Mouse (Mus musculus) liver, adult 10 weeks (tissue): ENCODE data around the gene Sprr2f. TPM values are rescaled to one million over a fixed set of nuclear protein-coding genes. Genes with fewer than 3 reads are reported as not detected.

Experiments
- polyA plus RNA-seq: library from polyadenylated mRNA; stranded (reverse); fragments of 350-450 nt; fragmentation: Illumina TruSeq; extraction: RNeasy Lipid Tissue Mini Kit (QIAGEN cat#74804); gene quantifications from one replicate; pipeline ENCODE4 v1.2.3, GENCODE M21; 2014; ENCODE audit warnings: low read depth, low replicate concordance

The Sprr2f gene
- not detected for polyA plus RNA-seq

GRCm38 (mm10) chr3:92364887-92365286 is at the start of gene Sprr2f:
Gene Sprr2f, plus strand, starts transcription at chr3:92365187.

GRCm38 (mm10) chr3:92316320-92316719 is 48.7 kb upstream of the Sprr2f start, which contains the start of gene Sprr2b:
Gene Sprr2b, plus strand, starts transcription at chr3:92316620.

GRCm38 (mm10) chr3:92338840-92339239 is 26.1 kb upstream of the Sprr2f start, which contains the start of gene Sprr2d:
Gene Sprr2d, plus strand, starts transcription at chr3:92339140.

GRCm38 (mm10) chr3:92351843-92352242 is 13.1 kb upstream of the Sprr2f start, which contains the start of gene Sprr2e:
Gene Sprr2e, plus strand, starts transcription at chr3:92352143.

GRCm38 (mm10) chr3:92385385-92385784 is 20.4 kb downstream of the Sprr2f start, which contains the start of gene Sprr2h:
Gene Sprr2h, plus strand, starts transcription at chr3:92385685.

GRCm38 (mm10) chr3:92407691-92408090 is 42.7 kb downstream of the Sprr2f start, which contains the start of gene Sprr2i:
Gene Sprr2i, plus strand, starts transcription at chr3:92407991.

Other genes starting within 250 kb of the Sprr2f start
- gene Prr9, start 241.2 kb upstream of the Sprr2f start, polyA plus RNA-seq, result not detected
- not detected for gene Lelp1, start 222.4 kb upstream of the Sprr2f start, polyA plus RNA-seq
- gene Sprr2a1, start 149.4 kb upstream of the Sprr2f start, polyA plus RNA-seq, result not detected
- gene Sprr2a2, start 149.3 kb upstream of the Sprr2f start, polyA plus RNA-seq, result not detected
- not detected for gene Sprr2a3, start 79.8 kb upstream of the Sprr2f start, polyA plus RNA-seq
- not detected for gene Sprr2b, start 48.6 kb upstream of the Sprr2f start, polyA plus RNA-seq
- not detected for gene Sprr2d, start 26.0 kb upstream of the Sprr2f start, polyA plus RNA-seq
- gene Sprr2e, start 13.0 kb upstream of the Sprr2f start, polyA plus RNA-seq, result not detected
- gene Sprr2h, start 20.5 kb downstream of the Sprr2f start, polyA plus RNA-seq, result not detected
- gene Sprr2i, start 42.8 kb downstream of the Sprr2f start, polyA plus RNA-seq, result not detected
- not detected for gene Sprr2j-ps, start 52.9 kb downstream of the Sprr2f start, polyA plus RNA-seq
- gene Gm9774, start 64.2 kb downstream of the Sprr2f start, polyA plus RNA-seq, result 5.1 TPM
- not detected for gene Sprr2k, start 67.4 kb downstream of the Sprr2f start, polyA plus RNA-seq
- gene Sprr1b, start 73.6 kb downstream of the Sprr2f start, polyA plus RNA-seq, result not detected
- not detected for gene Sprr3, start 93.5 kb downstream of the Sprr2f start, polyA plus RNA-seq
- not detected for gene Sprr1a, start 120.7 kb downstream of the Sprr2f start, polyA plus RNA-seq
- gene Sprr4, start 135.3 kb downstream of the Sprr2f start, polyA plus RNA-seq, result not detected
- not detected for gene 2310046K23Rik, start 169.3 kb downstream of the Sprr2f start, polyA plus RNA-seq
- gene Ivl, start 208.5 kb downstream of the Sprr2f start, polyA plus RNA-seq, result not detected
- not detected for gene Smcp, start 223.8 kb downstream of the Sprr2f start, polyA plus RNA-seq
- gene 2210017I01Rik, start 242.3 kb downstream of the Sprr2f start, polyA plus RNA-seq, result not detected